Mouse (Mus musculus) lung, postnatal 4 days (tissue): ENCODE results near the gene Dnal1.
A peak's percentile ranks its signal among the peaks of the same experiment; 100 is the strongest.

Experiments
- DNase-seq, 2 experiments: peaks; one replicate each; pipeline ENCODE4 v3.0.0; 2021

The Dnal1 gene

DNA sequence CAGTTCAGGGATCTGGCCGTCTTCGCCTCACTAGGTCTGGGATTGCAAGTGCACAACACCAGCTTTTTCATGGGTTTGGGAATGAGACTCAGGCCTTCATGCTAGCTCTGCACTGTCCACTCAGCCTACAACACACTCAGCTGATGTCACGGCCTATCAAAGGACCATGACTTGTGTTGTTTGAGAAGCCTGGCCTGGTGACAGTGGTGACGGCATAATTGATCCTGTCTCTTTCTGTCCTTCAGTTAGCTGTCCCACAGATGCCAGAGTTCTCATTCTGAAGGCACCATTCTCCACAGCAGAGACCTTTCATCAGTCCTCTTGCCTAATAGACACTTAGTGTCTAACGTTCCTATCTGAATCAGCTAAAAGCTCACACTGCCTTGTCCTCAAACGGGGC is 14.4 kb downstream of the Dnal1 start:
- DNase-seq, result no peak

GRCm38 (mm10) chr12:84129931-84130330 is 15.8 kb downstream of the Dnal1 start:
- peak in 1 of 2 experiments; percentile 18 for DNase-seq

DNA sequence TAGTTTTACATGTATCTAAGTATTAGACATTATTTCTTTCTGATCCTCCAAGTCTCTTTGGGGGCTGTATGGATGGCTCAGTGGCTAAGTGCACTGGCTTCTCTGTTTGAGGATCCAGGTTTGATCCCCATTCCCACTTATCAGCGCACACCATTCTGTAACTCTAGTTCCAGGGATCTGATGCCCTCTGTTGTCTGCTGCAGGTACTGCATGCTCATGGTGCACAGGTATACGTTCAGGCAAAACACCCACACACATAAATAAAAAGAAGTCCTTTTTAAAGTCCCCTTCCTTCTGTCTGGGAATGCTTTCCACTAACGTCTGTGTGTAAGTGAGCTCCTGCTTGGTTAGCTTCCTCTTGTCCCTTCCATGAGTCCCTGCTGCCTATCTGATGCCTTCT is 18.1 kb downstream of the Dnal1 start:
- DNase-seq, result peak; percentile 33 to 52

GRCm38 (mm10) chr12:84137131-84137530 is 23.0 kb downstream of the Dnal1 start:
- DNase-seq, result no peak

DNA sequence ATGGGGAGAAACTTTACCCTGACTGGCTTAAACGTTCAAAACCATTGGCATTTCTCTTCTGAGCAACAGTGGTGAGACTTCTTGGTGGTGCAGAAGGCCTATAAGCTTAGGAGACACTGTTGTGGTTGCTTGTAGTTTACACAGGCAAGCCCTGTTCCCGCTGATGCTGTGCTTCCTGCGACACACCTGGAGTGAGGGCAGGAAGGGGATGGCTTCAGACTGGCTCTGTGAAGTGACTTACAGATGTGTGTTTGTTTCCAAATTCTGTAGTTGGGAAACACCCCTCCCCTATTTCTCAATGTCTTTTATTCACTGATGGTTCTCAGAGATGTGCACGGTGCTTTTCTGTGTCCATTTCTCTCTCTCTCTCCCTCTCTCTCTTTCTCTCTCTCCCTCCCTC is 26.0 kb downstream of the Dnal1 start:
- no peak for DNase-seq

DNA sequence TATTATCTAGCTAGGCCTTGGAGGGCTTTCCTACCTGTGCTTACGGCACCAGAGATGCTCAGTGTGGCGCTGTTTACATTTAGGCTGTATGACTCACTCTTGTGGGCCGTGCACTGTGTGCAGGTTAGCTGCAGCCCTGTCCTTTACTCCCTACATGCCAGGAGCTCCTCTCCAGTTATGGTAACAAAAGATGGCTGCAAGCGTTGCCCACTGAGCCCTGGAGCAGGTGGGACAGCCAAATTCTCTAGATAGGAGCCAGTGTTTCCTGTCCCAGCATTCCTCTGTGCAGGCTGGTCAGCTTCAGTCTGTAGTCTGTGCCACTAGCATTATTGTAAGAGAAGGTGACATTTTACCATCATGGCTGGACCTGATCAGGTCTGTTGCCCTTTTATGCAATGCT is 27.1 kb downstream of the Dnal1 start:
- DNase-seq, result no peak

DNA sequence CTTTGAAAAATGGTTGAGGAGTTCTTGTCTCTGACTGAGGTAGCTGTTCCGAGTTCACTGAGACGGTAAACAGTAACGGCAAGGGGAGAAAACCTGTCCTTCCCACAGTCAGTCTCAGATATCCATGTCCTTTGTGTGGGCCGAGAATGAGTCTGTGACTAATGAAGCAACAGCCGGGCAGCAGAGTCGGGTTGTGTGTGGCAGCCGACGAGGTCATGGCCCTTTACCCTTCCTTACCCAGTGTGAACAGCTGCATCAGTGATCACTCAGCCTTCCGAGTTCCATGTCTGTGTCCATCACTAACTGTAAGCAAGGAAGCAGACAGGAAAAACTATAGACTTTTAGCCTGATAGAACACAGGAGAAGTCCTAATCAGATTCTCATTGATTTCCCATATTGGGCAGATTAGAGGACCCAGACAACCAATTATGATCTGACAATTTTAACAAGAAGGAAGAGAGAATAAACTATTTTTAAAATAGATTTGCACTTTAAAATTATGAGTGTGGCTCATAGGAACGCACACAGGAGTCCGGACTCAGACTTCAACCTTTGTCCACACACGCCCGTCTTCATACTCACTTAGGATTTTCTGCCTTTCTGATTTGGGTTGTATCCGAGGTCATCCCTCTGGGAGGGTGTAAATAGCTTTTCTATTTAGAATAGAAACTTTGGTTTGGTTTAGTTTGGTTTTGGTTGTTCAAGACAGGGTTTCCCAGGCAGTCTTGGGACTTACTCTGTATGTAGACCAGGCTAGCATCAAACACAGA is 28.3 kb downstream of the Dnal1 start:
- no peak for DNase-seq

- DNase-seq, result peak; percentile 76 to 81
Measured at GRCm38 (mm10) chr12:84147954-84148621, 33.9 kb downstream of the Dnal1 start, which contains the start of gene Pnma1. Gene Pnma1 (minus strand): TSS chr12:84148489.

- no peak for DNase-seq
Measured at GRCm38 (mm10) chr12:84148622-84149012, 34.5 kb downstream of the Dnal1 start.

- no peak for DNase-seq
Measured at GRCm38 (mm10) chr12:84149971-84150370, 35.8 kb downstream of the Dnal1 start.

DNA sequence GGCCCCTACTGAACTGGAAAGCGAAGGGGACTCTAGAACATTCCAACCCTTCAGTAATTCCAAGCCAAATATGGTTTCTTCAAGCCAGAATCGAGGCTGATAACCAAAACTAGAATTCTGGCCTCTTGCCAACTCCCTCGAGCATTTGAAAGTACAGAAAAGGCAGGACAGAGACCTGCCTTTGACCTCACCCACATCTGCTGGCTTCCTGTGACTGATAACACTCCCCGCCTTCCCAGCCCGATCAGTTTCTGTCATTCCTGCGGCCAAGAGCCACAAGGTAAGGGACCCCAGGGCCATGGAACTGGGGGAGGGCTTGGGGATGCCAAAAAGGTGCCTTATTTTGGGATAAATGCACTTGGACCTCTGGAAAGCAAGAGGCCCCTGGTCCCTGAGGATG is 36.8 kb downstream of the Dnal1 start:
- no peak for DNase-seq

DNA sequence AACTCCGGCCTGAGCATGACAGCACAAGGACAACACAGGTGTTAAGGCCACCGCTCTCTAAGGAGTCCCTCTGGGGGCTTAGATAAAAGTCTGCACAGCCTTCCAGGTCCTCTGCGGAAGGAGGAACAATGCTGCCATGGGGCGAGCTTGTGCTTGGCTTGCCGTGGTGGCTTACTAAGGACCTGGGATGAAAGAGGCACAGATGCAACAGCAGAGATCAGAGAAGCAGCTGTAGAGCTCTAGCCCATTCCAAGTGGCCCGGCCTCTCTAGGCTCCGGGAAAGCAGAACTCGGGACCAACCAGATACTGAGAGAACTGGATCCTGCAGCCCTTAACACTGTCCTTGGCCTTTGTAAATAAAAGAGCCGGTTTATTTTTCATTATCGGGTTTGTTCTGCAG is 37.7 kb downstream of the Dnal1 start:
- no peak for DNase-seq

- no peak for DNase-seq
Measured at GRCm38 (mm10) chr12:84152352-84153190, 38.4 kb downstream of the Dnal1 start.

DNA sequence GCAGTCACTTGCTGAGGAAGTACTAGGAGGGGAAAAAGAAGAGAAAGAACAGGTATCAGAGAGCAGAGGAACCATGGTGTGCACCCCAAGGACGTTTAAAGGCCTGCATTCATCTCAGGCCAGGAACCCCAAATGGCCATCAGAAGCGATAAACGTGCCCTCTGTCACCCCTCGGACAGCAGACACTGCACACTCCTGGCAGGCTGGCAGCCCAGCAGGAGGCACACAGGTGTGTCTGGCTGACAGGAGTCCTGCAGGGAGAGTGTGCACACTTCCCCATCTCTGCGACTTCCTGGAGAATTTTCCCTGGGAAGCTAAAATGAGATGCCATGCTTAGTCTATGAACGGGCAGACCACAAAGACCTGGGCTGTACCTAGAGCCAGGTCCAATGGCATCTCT is 39.2 kb downstream of the Dnal1 start:
- no peak for DNase-seq

- peak; percentile 64 to 79 for DNase-seq
Measured at GRCm38 (mm10) chr12:84154786-84155522, 40.8 kb downstream of the Dnal1 start.

DNA sequence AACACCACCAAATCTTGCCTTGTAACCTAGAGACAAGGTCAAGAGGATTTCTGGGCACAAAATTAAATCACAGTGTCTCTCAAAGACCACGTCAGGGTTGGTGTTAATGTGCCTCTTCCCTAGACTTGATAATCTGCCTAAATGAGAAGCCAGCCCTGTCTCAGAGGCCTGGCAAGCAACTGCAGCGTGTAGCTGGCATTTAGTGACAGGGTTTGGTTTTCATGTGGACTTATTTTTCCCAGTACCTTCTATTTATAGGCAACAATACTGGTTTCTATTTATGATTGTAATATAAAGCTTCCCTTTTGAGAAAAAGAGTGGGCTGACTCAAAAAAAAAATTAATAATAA is 41.3 kb downstream of the Dnal1 start:
- no peak for DNase-seq

DNA sequence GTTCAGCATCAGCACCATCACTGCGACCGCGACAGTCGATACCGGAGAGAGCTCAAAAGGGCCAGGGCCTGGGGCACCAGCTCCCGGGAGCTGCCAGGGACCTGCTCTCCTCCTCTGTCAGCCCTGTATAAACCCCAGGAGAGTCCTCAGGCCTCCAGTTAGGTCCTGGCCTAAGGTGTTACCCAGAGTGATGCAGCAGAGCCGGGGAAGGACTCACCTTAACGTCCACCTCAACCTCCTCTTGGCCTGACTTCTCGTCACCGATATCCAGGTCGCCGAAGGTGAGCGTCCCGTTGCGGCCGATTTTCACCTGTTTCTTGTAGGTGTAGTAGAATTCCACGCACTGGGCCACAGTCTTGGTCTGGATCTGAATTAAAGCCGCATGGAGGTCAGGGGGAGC is 42.0 kb downstream of the Dnal1 start:
- no peak for DNase-seq

DNA sequence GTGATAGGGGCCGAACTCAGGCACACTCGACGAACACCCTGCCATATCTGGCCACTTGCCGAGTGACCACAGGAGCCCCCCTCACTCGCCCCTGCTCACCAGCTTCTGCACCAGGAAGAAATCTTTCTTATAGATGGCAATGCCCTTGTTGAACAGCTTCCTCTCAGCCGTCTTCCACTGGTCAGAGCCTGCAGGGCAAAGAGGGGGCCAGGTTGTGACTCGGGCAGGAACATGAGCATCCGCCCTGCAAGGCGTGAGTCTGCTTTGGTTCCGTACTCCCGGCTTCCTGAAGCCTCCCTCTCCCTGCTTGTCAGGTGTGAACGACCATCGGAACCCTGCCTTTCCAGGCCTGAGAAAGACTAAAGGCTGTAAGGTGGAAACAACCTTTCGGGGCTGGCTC is 44.0 kb downstream of the Dnal1 start:
- DNase-seq, result no peak

GRCm38 (mm10) chr12:84160491-84160890 is 46.3 kb downstream of the Dnal1 start:
- DNase-seq, result no peak

- peak in 1 of 2 experiments; percentile 45 for DNase-seq
Measured at GRCm38 (mm10) chr12:84161116-84161515, 47.0 kb downstream of the Dnal1 start.

- no peak for DNase-seq
Measured at GRCm38 (mm10) chr12:84161616-84162433, 47.7 kb downstream of the Dnal1 start.

DNA sequence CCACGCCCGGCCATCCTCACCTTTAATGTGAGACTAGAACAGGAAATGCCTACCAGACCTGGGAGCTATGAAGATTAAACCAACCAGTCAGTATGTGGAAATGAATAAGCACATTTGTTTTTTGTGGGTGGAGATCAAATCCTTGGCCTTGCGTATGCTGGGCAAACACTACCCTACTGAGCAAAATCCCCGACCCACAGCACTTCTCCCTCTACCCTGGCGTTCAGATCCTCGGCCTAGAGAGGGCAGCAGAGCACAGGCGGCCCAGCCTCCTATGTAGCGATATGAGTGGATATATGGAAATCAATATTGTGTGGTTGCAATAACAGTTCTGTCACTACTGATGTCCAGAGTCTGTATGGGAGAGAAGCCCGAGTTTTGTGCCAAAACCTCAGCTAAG is 49.0 kb downstream of the Dnal1 start:
- DNase-seq, result peak; percentile 60 to 73
